Mouse (Mus musculus): Measurements from ENCODE around the gene Ifna4.

The Ifna4 gene

DNA sequence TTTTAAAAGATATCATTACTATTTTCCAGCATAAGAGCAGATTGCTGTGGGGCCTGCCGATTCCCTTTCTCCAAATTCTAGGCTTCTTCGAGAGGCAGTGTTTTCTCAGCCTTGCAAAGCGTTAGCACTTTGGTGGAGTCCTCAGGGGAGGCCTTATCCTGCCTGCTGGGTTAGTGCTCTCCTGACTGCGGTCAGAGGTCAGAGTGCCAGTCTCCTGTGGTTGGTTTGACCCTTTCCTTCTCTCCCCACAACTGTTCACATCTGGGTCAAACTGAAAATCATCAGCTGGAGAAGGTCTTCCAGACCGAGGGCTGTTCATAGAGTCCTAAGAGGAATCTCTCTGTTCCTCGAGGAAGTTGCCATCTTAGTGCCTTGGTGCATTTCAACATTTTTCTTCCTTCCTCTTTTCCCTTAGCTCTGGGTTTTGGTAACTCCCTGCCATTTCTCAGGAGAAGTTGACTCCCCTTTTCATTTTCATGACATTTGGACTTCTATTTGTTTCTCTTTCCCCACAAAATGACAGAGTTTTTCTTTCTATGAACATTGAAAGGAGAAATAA is 23.4 kb downstream of the Ifna4 start:
- no peak for DNase-seq (ENCODE audit: extremely low read depth, low read depth, low spot score)

DNA sequence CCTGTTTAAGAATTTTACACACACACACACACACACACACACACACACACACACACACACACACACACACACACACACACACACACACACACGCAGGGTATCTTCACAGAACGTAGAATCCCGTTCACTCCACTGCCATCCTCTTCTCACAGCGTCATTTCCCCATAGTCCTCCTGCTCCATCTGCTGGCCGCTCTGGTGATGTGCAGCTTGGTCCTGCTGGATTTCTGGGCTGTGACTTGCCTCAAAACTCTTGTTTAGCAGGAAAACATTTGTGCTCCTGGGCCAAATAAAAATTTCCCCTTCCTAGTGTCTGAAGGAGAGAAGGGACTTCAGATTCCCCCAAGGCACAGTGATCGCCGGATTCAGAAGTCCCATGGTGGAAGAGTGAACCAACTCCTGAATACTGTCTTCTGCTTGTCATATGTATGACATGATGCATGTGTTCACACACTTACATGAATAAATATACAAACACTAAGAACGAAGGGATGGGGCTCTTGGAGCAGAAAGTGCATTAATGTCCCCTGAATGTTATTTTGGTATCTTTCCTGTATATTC is 25.8 kb downstream of the Ifna4 start:
- DNase-seq (ENCODE audit: extremely low read depth, low read depth, low spot score), result no peak

DNA sequence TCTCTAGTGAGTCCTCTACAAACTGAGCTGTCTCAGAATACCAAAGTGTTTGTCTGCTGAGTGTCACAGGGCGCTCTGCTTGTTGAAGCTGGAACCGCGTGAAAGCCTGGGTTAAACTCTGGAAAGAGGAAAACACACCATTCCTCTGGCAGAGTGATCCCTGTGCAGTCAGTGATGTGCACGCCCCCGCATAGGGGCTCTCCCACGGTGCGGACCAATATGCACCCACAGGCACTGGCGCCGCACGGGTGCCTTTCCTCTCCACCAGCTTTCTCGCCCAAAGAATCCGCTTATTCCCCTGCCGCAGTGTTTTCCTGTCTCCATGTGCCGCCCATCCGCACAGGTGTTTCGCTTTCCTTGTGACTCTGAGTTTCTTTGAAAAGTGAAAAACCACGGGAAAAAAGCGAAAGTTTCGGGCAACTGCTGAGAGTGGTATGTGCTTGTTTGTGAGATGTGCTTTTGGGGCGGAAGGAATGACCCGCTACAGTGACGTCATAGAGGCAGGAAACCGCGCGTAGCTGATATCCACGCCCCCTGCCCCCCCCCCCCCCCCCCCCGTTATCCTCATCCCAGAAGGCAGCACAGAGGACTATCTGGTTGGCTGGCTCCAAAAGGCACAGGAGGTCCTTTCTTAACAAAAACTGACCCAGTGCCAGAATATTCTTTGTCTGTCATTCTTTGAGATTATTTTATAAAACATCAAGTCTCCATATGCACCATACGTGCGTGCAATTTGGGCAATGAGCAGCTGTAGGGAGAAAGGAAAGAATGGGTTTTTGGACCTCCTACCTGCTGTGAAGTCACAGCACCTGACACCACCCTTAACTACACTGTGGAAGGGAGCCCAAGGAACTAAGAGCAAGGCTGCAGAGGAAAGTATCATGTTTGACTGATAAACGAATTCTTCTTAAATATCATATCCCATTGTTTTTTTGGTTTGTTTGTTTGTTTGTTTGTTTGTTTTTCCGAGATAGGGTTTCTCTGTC is 26.6 kb downstream of the Ifna4 start:
- no peak for DNase-seq (ENCODE audit: extremely low read depth, low read depth, low spot score)

DNA sequence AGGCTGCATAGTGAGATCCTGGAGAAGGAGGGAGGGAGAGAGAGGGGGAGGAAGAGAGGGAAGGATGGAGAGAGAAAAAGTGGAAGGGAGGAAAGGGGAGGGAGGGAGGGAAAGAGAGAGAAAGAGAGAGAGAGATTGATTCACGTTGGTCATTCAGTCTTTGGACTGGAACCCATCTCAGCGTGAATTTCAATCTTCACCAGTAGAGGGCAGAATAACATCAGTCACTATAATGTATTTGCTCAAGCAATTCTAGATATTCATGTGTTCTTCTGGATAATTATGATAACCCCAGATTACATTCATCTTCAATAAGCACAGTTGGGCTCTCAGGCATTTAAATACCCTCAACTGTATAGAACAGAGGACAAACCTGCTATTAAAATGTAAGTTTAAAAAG is 31.0 kb downstream of the Ifna4 start:
- no peak for DNase-seq (ENCODE audit: extremely low read depth, low read depth, low spot score)

DNA sequence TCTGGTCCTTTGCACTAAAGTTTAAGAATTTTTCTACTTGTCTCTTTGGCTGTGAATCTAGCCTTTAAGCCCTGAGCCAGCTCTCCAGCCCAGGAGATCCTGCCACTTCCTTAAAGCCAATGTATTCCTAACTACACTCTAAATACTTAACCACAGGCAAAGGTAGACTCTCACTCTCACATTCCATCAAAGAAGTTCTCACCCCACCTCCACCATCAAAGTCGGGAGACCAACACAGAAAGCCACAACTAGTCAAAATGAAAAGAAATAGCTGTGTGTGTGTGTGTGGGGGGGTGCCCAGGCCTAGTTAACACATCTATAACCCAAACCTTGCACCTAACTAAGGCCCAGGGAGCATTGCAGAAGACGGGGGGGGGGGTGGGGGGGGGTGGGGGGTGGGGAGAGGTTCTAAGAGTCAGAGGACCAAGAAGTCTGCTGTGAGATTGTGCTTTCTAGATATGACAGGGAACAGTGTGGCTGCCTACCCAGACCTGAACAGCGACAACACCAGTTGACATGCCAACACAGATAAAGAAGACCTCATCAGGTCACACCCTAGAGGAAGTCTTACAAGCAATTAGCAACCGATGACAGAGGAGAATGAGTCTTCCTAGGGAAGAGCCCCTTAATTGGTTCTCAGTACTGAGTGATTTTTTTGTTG is 33.9 kb downstream of the Ifna4 start:
- no peak for DNase-seq (ENCODE audit: extremely low read depth, low read depth, low spot score)

DNA sequence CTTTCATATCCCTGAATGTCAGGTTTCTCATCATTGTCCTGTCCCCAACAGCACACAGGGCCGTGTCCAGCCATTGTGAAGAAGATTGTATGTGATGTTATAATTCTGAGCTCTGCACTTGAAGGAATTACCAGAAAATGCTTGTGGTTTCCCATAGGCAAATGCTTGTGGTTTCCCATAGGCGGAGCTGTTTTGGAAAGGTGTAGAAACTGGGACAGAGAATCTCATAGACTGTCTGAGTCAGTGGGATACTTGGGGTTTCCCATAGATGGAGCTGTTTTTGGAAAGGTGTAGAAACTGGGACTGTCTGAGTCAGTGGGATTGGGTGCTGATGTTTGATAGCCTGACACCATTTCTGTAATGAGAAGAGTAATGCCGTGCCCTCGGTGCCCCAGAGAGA is 34.9 kb downstream of the Ifna4 start:
- DNase-seq (ENCODE audit: extremely low read depth, low read depth, low spot score), result no peak

DNA sequence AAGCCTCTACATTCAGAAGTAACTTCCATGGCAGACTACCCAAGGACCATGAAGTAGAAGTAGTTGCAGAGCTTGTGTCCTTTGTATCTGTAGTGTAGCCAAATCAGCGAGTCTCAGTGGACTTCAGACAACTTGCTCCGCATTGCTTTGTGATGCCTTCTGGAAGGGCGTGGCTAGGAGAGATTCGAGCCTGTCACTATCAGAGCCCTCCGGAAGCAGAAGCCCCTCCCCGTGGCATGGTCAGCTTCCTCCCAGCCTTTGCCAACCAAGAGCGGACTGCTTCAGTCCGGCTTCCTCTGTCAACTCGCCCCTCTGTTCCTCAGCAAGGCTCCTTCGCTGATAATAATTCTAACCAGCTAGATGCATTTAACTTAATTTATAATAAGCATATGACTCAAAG is 36.6 kb downstream of the Ifna4 start:
- DNase-seq (ENCODE audit: extremely low read depth, low read depth, low spot score), result no peak

DNA sequence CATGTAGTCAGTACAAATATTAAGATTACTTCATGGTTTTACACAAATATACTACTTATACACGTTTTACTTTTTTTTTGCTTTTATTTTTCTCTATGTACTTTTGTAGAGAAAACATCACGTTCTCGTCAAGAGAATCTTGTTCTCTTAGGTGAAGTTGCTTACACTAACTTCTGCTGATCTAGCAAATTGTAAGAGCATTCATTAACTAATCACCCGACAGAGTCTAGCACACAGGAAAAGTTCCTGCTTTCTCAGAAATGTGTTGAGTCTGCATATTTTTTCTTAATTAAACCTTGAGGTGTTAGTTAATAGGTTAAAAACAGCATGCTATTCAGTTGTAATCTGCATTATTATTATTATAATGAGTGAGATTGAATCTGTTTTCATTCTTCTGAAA is 37.1 kb downstream of the Ifna4 start:
- no peak for DNase-seq (ENCODE audit: extremely low read depth, low read depth, low spot score)

DNA sequence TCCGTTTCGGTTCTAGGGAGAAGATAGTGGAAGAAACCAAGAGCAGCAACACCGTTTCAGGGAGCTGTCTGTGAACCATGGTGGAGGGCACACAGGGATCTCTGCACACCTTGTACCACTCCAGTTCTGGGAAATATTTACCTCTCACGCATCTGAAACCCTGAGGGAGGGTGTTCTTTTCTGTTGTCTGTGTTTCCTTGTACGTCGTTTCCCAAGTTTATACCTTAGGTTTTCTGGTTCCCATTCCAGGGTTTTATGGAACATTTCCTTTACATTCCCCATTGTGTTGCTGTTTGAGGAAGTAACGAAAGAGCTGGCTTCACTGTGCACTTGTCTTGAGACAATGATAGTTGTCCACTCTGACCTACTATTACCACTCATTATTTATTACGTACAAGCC is 38.4 kb downstream of the Ifna4 start, which contains the start of gene Ifne:
Gene Ifne, minus strand, starts transcription at position 101 of the 400 bp plus-strand sequence.
- no peak for DNase-seq (ENCODE audit: extremely low read depth, low read depth, low spot score)

DNA sequence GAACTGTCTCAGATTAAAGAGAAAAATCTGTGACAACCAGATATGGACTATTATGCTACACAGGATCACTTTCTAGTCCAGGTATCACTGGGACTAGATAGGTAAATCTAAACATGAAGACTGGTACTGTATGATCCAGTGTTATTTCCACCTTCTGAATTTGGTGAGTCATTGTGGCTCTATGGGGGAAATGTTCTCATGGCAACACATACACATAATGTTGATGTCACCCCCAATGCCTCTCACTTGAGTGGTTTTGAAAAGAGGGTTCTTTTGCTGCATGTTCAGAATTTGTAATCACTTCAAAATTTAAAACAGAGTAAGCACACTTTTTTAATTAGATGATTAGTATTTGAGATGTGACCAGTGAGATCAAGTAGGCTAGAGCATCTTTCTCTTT is 46.6 kb downstream of the Ifna4 start:
- no peak for DNase-seq (ENCODE audit: extremely low read depth, low read depth, low spot score)
